Mouse (Mus musculus) myocyte (in vitro differentiated cells): ENCODE measurements around the gene Pax2.

Experiments
- CEBPB ChIP-seq: IDR thresholded peaks from 2 replicates; pipeline ENCODE4 v1.6.1; 2011; ENCODE audit warnings: mild to moderate bottlenecking, moderate library complexity; ENCODE audit not compliant: poor library complexity, insufficient read depth, severe bottlenecking
- E2F4 ChIP-seq: IDR thresholded peaks from one replicate; pipeline ENCODE4 v1.6.1; 2011; ENCODE audit warnings: mild to moderate bottlenecking, control low read depth, moderate library complexity; ENCODE audit not compliant: insufficient read depth
- MYOD1 ChIP-seq, 3 experiments: IDR thresholded peaks; one replicate each; pipeline ENCODE4 v1.6.1; 2011; ENCODE audit warnings: control low read depth in 2 of 3, low read depth in 2 of 3, mild to moderate bottlenecking in 2 of 3, moderate library complexity in 1 of 3; ENCODE audit not compliant: insufficient read length in 2 of 3, control insufficient read depth in 1 of 3

DNA sequence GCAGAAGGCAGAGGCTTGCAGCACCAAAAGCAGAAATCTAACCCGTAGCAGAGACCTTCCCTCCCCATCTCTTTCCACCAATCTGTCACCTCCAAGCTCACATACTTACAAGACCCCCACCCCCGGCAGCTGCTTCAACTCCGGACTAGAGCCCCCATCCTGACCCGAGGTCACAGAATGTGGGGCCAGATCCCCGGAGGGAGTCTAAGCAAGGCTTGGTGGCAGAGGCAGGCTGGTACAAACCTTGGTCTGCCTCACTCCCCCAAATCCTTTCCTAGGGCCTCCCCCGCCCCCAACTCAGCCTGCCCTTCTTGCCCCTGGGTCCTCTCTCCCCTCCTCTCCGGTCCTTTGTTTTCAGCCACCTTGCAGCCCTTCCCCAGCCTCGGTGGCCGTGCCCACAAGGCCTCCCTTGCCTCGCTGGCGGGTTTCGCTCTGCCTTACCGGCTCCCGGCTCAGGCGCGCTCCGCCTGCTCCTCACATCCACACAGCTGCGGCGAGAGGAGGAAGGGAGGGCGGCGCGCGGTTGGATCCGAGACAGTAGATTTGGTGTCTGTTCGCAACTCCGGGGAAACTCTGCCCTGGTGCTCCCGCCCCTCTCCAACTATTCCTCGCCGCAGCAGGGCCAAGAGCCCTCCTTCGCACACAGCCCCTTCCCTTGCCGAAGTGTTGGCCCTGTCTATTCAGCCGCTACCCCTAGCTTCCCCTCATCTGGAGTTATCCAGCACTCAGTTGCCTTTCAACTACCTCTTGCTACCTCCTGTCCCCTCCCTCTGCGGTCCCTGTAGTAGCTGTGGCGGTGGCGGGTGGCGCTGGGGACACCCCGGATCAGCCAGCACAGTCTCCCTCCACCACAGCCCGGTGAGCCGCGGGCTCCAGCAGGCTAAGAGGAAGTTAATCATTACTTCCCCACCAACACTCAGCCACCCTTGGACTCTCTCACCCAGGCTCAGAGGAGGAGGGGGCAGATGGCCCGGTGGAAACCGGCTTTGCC, 5.5 kb upstream of the Pax2 start:
- TF ChIP-seq CEBPB: no peak
- TF ChIP-seq E2F4: no peak
- no peak for TF ChIP-seq MYOD1 (IDR thresholded peaks at IDR 0.05; ENCODE audit: control insufficient read depth in 1 of 3, insufficient read length in 2 of 3, low read depth in 2 of 3)
